Mouse (Mus musculus) C2C12 (cell line): Measurements from ENCODE around the gene Awat1.

ENCODE experiments used
- CTCF ChIP-seq: IDR thresholded peaks from one replicate; pipeline ENCODE4 v1.5.1; 2011; ENCODE audit not compliant: control insufficient read depth, insufficient read depth, insufficient read length
- MAX ChIP-seq: IDR thresholded peaks from one replicate; pipeline ENCODE4 v1.6.1; 2011; ENCODE audit warnings: mild to moderate bottlenecking, control low read depth

DNA sequence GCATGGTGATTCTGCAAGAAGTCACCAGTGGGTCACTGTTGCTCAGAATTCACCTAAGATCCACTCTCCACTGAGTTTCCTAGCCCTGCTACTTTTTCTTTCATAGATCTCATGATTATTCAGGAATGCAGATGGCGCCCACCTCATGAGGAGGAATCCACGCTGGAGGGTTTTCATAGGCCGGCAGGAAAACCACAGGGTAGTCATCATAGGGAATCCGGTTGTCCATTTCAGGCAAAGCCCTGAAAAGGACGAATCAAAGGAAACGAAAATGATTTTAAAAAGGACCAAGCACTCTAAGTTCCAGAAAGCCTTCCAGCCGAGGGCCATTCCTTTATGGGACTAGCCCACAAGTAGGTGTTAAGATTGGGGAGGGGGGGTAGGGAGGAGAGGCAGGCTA, 53.1 kb downstream of the Awat1 start:
- TF ChIP-seq MAX (no peak), CTCF (no peak)
